Mouse (Mus musculus) liver, embryonic 14.5 days (tissue): ENCODE measurements around the gene Insyn1.

ENCODE experiments used
- CTCF ChIP-seq: IDR thresholded peaks from 2 replicates; pipeline ENCODE4 v1.5.1; 2016; ENCODE audit warnings: antibody characterized with exemption, low read depth, control low read depth
- EP300 ChIP-seq: IDR thresholded peaks from 2 replicates; pipeline ENCODE4 v1.6.1; 2016; ENCODE audit warnings: antibody characterized with exemption, low read depth

DNA sequence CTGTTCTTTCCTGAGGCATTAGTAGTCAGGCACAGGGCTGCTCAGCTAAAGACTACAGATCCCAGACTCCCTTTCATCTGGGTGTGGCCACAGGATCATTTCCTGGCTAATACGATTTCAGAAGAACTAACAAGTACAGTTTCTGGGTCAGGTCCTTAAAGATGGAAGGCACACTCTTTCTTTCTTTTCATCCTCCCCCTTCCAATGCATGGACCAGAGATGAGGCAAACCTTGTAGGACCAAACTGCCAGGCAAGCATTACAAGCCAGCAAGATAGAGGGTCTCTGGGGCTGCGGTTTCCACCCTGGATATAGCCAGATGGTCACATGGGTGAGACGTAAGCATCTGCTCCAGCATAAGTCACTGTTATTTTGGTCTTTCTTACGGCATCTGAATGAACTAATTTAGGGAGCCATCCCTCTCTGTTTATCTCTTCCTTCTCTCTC lies 56.5 kb downstream of the Insyn1 start:
- TF ChIP-seq EP300 (no peak), CTCF (no peak)
